Mouse (Mus musculus) neural tube, embryonic 10.5 days (tissue): ENCODE results near the gene Nab2.
A peak's percentile ranks its signal among the peaks of the same experiment; 100 is the strongest.

Source experiments
- DNase-seq: peaks from one replicate; pipeline ENCODE4 v3.0.0-alpha.2; 2017; ENCODE audit warnings: low spot score; ENCODE audit errors: extremely low spot score

Nab2 gene

DNA sequence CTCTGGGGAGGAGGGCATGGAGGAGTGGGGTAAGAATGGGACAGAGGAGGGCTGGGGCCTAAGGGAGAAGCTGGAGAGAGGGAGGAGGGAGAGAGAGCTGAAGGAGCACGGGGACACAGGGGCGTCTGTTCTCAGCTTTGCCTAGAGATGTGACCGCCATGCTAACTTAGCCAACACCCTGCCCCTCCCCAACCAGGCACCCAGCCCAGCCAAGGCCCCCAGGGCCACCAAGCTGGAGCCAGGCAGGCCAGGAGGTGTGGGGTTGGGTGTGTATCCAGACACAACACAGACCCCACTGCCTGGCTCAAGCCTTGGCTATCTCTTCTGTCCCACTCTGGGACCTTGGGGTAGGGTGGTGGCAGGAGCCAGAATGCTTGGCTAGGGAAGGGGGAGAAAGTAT, 52.8 kb downstream of the Nab2 start:
- DNase-seq = no peak

DNA sequence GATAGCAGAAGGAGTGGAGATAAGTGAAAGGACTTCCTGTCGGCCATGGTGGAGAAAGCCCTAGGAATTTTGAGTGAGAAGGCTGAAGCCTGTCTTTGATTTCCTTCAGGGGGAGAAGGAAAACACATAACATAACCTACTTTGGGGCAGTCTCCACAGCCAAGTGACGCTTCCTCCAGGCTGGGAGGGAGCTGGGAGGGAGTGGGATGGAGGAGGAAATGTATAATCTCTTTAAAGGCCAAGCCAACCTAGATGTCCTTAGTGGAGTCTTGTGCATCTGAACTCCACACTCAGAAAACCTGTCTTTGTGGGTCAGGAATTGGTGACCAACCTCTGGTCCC, 53.4 kb downstream of the Nab2 start:
- DNase-seq = no peak

- DNase-seq = peak; percentile 53
Measured at GRCm38 (mm10) chr10:127614236-127615033, 53.9 kb downstream of the Nab2 start.

DNA sequence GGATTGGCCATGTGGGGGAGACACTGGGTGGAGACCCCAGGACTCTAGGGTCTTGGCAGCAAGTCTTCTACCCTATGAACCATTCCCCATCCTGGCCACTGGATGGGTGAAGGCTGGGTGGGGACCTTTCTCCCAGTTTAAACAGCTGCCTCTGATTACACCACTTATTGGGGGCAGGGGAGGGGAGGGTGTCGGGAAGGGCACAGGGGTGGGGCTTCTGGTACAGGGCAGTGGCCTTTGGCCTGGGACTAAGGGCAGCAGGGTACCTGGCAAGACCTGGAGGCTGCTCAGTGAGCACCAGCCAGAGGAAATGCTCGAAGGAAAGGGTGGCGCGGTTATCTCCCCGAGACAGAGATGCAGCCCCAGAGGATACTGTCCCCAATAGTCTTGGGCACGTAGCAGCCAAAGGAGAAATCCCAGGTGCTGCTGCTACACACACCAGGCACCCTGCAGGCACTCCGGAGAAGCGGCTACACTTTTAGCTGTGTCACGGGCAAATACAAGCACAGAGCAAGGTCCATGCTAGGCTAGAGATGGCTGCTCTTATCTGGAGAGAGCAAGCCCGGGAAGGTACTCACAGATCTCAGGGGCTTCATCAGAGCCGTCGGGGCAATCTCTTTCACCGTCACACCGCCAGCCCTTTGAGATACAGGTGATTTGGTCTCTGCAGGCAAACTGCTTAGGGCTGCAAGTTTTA, 56.1 kb downstream of the Nab2 start:
- no peak for DNase-seq
